Mouse (Mus musculus) olfactory bulb, adult 2 months (tissue): ENCODE data around the gene Sorcs1. TPM values are rescaled to one million over a fixed set of nuclear protein-coding genes. Genes with fewer than 3 reads are reported as not detected.

ENCODE experiments used
- H3K27ac ChIP-seq: fragments of 200-500 bp; 2 replicates; pipeline ENCODE4 v1.5.1; 2012; ENCODE audit warnings: low read depth, low read length; ENCODE audit not compliant: insufficient read depth
- H3K4me1 ChIP-seq: fragments of 200-500 bp; 2 replicates; pipeline ENCODE4 v1.6.1; 2012; ENCODE audit warnings: low read length; ENCODE audit not compliant: control insufficient read depth, insufficient read depth
- H3K4me3 ChIP-seq: fragments of 200-500 bp; 2 replicates; pipeline ENCODE4 v1.5.1; 2012; ENCODE audit warnings: mild to moderate bottlenecking, low read depth, low read length, moderate library complexity; ENCODE audit not compliant: insufficient read depth
- CTCF ChIP-seq: fragments of 200-500 bp; IDR thresholded peaks from 2 replicates; pipeline ENCODE4 v1.5.1; 2012; ENCODE audit warnings: low read depth, mild to moderate bottlenecking, low read length, moderate library complexity; ENCODE audit not compliant: insufficient read depth
- POLR2A ChIP-seq: fragments of 200-500 bp; IDR thresholded peaks from 2 replicates; pipeline ENCODE4 v1.6.1; 2012; ENCODE audit warnings: mild to moderate bottlenecking, low read depth, low read length, moderate library complexity; ENCODE audit not compliant: insufficient read depth
- WGBS: fragments of 180-500 bp; shearing (Covaris S2); methylation state at CpG from one replicate; pipeline ENCODE4 v1.1.7; 2018; 5-methylcytosine and 5-hydroxymethylcytosine counted together
- polyA plus RNA-seq: library from polyadenylated mRNA; stranded (reverse); fragments of >200 nt; gene quantifications from 2 replicates; pipeline ENCODE4 v1.2.4, GENCODE M21; 2012; ENCODE audit warnings: low replicate concordance; ENCODE audit not compliant: missing spikeins, insufficient read depth, insufficient read length

Sorcs1 gene
- polyA plus RNA-seq, 1 experiment = not detected

GRCm38 (mm10) chr19:50464811-50465210 is 213.6 kb downstream of the Sorcs1 start:
- Histone ChIP-seq H3K4me1 (no peaks in the 10 kb centered on the region), H3K4me3 (no peak overlapping the region), H3K27ac (no peak overlapping the region)
- 74% methylated on average over 6 of the region's 6 CpGs for WGBS
- TF ChIP-seq CTCF (no peak), POLR2A (no peak)

GRCm38 (mm10) chr19:50458581-50458980 is 219.9 kb downstream of the Sorcs1 start:
- 69% methylated on average over 5 of the region's 5 CpGs for WGBS
- Histone ChIP-seq H3K27ac (no peak overlapping the region), H3K4me1 (no peaks in the 10 kb centered on the region), H3K4me3 (no peak overlapping the region)
- TF ChIP-seq POLR2A (no peak), CTCF (no peak)

GRCm38 (mm10) chr19:50457275-50457892 is 221.1 kb downstream of the Sorcs1 start:
- no peak overlapping the region for H3K4me3 ChIP-seq
- no peak overlapping the region for H3K27ac ChIP-seq
- TF ChIP-seq CTCF (no peak), POLR2A (no peak)
- no peaks in the 10 kb centered on the region for H3K4me1 ChIP-seq
- WGBS = 50% methylated on average over 5 of the region's 5 CpGs

- no peaks in the 10 kb centered on the region for H3K4me1 ChIP-seq
- no peak overlapping the region for H3K27ac ChIP-seq
- no peak for TF ChIP-seq CTCF
- TF ChIP-seq POLR2A = no peak
- WGBS = 16% methylated on average over 4 of the region's 4 CpGs
- H3K4me3 ChIP-seq = no peak overlapping the region
These were observed 237.3 kb downstream of the Sorcs1 start for GRCm38 (mm10) chr19:50441099-50441498.

- 23% methylated on average over 11 of the region's 11 CpGs for WGBS
- H3K4me3 ChIP-seq = no peak overlapping the region
- no peak overlapping the region for H3K27ac ChIP-seq
- no peaks in the 10 kb centered on the region for H3K4me1 ChIP-seq
- TF ChIP-seq POLR2A (no peak), CTCF (no peak)
These were observed 238.1 kb downstream of the Sorcs1 start for GRCm38 (mm10) chr19:50440246-50440910.

- Histone ChIP-seq H3K27ac (no peak overlapping the region), H3K4me3 (no peak overlapping the region), H3K4me1 (no peaks in the 10 kb centered on the region)
- TF ChIP-seq CTCF (no peak), POLR2A (no peak)
- WGBS = 51% methylated on average over 3 of the region's 3 CpGs
These were observed 239.0 kb downstream of the Sorcs1 start for GRCm38 (mm10) chr19:50439464-50439881.

- Histone ChIP-seq H3K4me1 (no peaks in the 10 kb centered on the region), H3K4me3 (no peak overlapping the region), H3K27ac (no peak overlapping the region)
- WGBS = 95% methylated on average over 1 of the region's 1 CpGs
- TF ChIP-seq POLR2A = no peak
- no peak for TF ChIP-seq CTCF
These were observed 255.5 kb downstream of the Sorcs1 start for GRCm38 (mm10) chr19:50422928-50423327.

GRCm38 (mm10) chr19:50418962-50419720 is 259.3 kb downstream of the Sorcs1 start:
- no peak for TF ChIP-seq POLR2A
- no peak for TF ChIP-seq CTCF
- WGBS = 57% methylated on average over 14 of the region's 14 CpGs
- Histone ChIP-seq H3K4me1 (no peaks in the 10 kb centered on the region), H3K27ac (no peak overlapping the region), H3K4me3 (no peak overlapping the region)

- no peak overlapping the region for H3K4me3 ChIP-seq
- no peak for TF ChIP-seq CTCF
- TF ChIP-seq POLR2A = no peak
- 68% methylated on average over 3 of the region's 3 CpGs for WGBS
These were observed 267.9 kb downstream of the Sorcs1 start for GRCm38 (mm10) chr19:50410561-50410960.

More at GRCm38 (mm10) chr19:50410561-50410960, 267.9 kb downstream of the Sorcs1 start:
- no peaks in the 10 kb centered on the region for H3K4me1 ChIP-seq
- H3K27ac ChIP-seq = no peak overlapping the region
